Mouse (Mus musculus) right cerebral cortex, postnatal 25 days (tissue): ENCODE results near the gene Ccin.

Experiments
- DNase-seq: peaks from one replicate; pipeline ENCODE4 v3.0.0; 2022

Gene Ccin

DNA sequence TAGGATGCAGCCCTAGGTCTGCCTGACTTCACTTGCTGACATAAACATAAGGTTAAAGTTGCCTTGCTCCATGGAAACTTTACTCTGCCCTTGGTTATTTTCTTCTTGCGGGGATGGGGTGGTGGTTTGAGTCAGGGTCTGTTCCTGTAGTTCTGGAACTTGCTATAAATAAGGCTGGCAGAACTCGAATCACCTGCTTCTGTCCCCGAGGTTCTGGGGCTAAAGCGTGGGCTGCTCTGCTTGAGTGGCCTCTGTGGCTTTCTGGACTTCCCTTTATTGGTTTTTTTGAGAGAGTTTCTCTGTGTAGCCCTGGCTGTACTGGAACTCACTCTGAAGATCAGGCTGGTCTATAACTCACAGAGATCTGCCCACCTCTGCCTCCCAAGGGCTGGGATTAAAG lies 32.8 kb downstream of the Ccin start:
- no peak for DNase-seq

DNA sequence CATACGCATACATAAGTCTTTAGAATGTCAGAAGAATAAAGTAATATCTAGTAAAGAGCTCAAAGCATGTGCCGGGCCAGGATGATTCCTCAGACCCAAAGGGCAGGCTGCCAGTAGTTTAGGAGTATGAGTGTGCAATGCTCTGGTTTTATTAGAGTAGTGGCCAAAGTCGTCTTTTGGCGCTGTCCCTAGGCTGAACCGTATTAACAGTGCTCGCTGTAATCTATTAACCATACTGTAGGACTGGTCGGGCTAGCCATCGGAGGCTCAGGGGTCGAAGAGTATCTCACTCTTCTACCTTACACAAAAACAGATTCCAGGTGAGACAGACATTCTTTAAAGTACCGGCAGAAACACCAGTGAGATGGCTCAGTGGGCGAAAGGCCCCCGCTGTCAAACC lies 33.5 kb downstream of the Ccin start:
- no peak for DNase-seq

DNA sequence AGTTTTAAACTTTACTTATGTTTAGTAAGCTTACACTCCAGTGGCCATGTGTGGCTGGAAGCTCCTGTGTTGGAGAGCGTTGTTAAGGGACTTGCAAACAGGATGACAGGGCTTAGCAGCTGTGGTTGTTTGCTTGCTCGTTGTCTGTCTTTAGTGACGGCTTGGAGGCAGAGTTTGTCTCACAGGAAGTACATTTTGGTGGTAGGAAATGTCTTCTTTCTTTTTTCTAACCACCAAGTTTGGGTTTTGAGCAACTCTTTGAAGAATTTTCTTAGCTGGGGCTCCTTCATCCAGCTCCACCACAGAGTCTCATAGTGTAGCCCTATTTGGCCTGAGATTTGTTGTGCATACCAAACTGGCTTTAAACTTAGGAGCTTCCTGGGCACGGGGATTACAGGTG lies 39.0 kb downstream of the Ccin start:
- no peak for DNase-seq

DNA sequence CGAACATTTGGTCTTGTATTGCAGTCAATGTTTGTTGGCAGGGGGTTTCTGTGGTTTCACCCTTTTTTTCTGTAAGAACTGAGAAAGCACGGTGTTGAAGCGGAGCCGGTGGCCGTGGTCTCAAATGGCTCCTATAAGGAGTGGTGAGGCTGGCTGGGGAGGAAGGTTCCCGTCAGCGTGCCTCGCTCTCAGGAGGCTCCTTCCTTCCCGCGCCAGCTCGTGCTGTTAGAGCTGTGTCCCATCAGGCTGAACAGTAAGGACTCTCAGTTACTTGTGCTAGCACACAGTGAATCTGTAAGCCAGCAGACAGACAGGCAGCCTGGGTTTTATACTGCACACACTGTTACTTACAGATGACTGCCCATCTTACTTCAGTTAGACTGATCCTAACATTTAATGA lies 39.5 kb downstream of the Ccin start:
- DNase-seq: no peak

DNA sequence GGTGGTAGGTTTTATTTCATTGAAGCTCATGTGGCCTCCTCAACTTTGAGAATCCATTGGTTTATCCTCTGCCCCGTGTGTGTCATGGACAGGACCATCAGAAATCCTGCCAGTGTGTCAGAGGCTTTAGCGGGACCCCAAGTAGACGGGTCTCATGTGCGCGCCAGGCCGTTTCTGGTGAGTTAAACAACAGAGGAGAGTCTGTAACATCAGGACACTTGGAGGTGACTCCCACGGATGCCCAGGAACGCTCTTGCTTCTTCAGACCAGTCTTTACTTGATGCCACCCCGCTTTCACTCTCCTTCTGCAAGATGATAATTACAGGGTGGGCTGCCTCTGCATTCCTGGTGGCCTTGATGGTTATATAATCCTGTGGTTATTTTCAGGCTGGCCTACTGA lies 40.4 kb downstream of the Ccin start:
- no peak for DNase-seq

DNA sequence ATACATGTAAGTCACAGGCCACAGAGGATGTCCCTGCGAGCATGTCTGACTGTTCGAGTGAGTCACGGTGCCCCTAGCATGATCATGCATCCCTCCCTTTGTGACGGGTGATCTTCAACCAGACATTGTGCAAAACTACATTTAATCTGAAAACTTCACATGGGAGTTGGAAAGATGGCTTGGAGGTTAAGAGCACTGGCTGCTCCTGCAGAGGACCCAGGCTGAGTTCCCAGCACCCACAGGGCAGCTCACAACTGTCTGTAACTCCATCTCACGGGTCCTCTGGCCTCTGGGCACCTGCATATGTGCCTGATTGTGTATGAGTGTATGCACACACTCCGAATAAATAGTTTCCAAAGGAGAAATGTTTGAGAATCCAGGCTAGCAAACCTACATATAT lies 41.0 kb downstream of the Ccin start:
- no peak for DNase-seq

DNA sequence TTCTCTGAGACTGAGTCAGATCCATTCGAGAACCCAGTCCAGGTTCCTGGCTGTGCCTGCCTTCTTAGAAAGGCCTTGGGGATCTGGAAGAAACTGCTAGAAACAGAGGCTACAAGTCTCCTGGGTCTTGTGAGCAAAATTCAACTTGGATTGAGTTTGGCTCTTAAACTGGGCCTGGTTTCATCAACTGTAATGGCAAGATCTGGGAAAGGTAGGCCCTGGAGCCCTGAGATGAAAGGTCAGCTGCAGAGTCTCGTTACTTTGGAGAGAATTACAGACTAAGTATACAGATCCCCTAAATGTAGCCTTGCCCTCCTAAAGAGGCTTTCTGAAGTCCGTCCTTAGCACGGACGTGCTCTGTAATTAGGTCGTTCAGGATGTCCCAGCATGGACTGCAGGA lies 42.3 kb downstream of the Ccin start:
- no peak for DNase-seq

DNA sequence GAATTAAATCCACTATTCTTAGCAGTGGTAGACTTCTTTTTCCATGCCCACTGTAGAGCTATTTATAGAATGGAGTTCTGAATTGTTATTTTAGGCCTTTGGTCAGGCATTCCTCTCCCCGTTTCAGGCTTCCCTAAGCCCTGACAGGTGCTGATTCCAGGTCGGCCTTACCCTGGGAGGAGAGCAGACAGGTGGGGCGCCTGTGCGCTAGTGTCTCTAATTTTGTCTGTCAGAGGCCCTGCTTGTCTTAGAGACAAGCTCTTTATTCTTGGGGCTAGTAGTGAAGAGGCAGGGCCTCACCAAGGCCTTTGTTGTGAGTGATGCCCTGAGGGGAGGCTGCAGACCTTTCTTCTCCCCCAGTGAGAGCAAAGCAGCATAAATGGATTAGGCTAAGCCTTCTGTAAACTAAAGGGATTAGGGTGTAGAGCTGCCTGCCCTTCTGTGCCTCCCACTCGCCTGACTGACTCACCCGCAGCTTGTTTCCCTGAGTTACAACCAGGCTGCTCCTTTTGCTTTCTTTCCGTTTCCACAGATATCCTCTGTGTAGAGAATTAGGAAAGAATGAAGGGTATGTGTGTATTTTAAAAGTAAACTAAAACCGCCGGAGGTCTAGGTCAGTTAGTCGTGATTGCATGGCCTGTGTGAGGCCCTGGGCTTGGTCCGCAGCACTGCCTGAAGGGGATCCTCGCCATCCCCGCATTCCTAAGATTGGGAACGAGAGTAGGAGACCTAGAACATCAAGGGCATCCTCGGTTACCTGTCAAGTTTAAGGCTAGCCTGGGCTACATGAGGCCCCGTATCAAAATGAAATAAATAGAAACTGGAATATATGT lies 45.2 kb downstream of the Ccin start:
- peak; percentile 68 for DNase-seq

DNA sequence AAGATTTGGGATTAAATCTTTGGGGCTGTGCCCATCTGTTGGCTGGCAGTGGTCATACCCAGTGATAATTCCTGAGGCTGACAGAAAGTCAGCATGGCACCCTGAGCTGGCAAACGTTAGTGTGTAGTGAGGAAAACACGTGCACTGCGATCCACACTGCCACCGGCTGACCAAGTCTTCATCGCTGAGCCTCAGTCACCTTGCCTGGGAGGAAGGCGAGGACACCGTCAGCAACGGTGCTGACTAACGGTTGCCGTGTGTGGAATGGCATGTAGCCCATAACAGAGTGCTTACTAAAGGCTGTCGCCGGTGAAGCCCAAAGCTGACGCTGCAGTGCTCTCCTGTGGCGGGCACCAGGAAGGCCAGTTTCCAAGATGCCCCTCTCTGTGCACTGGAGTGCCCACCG lies 46.4 kb downstream of the Ccin start:
- DNase-seq: no peak

DNA sequence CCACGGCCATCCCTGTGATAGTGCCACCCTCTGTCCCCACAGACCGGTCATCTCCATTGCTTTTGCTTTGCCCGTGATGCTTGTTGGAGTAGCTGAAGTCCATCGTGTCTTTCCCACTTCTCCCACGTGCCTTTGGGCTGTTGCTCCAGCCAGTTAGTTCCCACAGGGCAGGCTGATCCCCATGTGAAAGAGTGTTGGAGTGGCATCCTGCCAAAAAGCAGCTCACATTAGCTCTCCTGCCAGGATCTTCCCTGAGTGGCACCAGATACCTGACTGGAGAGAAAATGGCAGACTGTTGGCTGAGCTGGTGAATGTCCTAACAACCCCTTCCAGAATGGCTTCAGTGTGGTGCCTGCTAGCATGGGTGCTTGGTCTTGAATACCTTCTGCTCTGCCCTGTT lies 48.2 kb downstream of the Ccin start:
- DNase-seq: peak; percentile 13
